Mouse (Mus musculus) liver, adult 2 months (tissue): ENCODE results near the gene Ftsj1.

Source experiments
- CTCF ChIP-seq: fragments of 200-500 bp; IDR thresholded peaks from 2 replicates; pipeline ENCODE4 v1.5.1; 2011; ENCODE audit warnings: low read depth, low read length, control low read depth
- POLR2A ChIP-seq: fragments of 200-500 bp; IDR thresholded peaks from 2 replicates; pipeline ENCODE4 v1.6.1; 2011; ENCODE audit warnings: low read length, control low read depth; ENCODE audit not compliant: insufficient read depth; ENCODE audit errors: extremely low read depth

DNA sequence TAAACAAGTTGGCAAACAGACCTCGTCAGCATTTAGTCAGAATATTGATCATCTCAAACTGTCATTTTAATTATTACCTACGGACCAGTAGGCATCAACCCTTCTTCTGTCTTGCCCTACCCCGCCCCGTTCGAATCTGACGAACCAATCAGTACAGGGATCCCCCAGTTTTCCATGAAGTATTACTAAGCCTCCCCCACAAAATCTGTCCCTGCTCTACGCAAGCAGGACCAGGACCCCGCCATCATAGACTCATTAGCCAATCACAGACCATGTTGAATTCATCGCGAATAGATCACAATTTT lies 58.8 kb downstream of the Ftsj1 start, which contains the start of gene Ebp:
- TF ChIP-seq CTCF (no peak), POLR2A (no peak)
